Mouse (Mus musculus): ENCODE data around the gene Usp16. TPM values are rescaled to one million over a fixed set of nuclear protein-coding genes. Genes with fewer than 3 reads are reported as not detected.

The Usp16 gene
- polyA plus RNA-seq, 1 experiment from 2014 or later, result 43.8 TPM

GRCm38 (mm10) chr16:87528755-87529154 is 74.3 kb downstream of the Usp16 start:
- Histone ChIP-seq H3K4me3 (no peak overlapping the region), H3K4me2 (no peak overlapping the region), H3K36me3 (no peaks in the 10 kb centered on the region), H3K27me3 (no peaks in the 10 kb centered on the region), H3K9me3 (no peaks in the 10 kb centered on the region), H3K27ac (no peak overlapping the region), H3K4me1 (no peaks in the 10 kb centered on the region), H3K9ac (no peak overlapping the region)
- WGBS, result 59% methylated on average over 10 of the region's 10 CpGs
- no peak for ATAC-seq (ENCODE audit: borderline replicate concordance, extremely low read depth, low FRiP score, low TSS enrichment)

Other genes with a start within 250 kb of the Usp16 start
- gene N6amt1, start 100.5 kb upstream of the Usp16 start, polyA plus RNA-seq (2015; fragmentation: Nextera tagmentation; extraction: Ambion mirVana), result 21.1 and 21.4 TPM in 2 replicates
- gene Ltn1, start 22.1 kb upstream of the Usp16 start, polyA plus RNA-seq (2015; fragmentation: Nextera tagmentation; extraction: Ambion mirVana), result 29.5 and 29.6 TPM in 2 replicates
- 11.6 and 11.9 TPM in 2 replicates for gene Rwdd2b, start 14.1 kb upstream of the Usp16 start, polyA plus RNA-seq (2015; fragmentation: Nextera tagmentation; extraction: Ambion mirVana)
- 426 and 430 TPM in 2 replicates for gene Cct8, start 41.2 kb downstream of the Usp16 start, polyA plus RNA-seq (2015; fragmentation: Nextera tagmentation; extraction: Ambion mirVana)
- gene Map3k7cl, start 98.6 kb downstream of the Usp16 start, polyA plus RNA-seq (2015; fragmentation: Nextera tagmentation; extraction: Ambion mirVana), result 0.57 and 0.82 TPM in 2 replicates
- 9.1 and 10.4 TPM in 2 replicates for gene Bach1, start 244.2 kb downstream of the Usp16 start, polyA plus RNA-seq (2015; fragmentation: Nextera tagmentation; extraction: Ambion mirVana)

Measured in lung, embryonic 15.5 days (tissue).